Mouse (Mus musculus) stomach, postnatal 0 days (tissue): ENCODE measurements at regions not wholly inside any gene's neighbourhood (a gene's known extent, or its start where the extent isn't known, plus 50 kb on each side); places are given as distances from the start of the nearest gene placed in this dataset.

Source experiments
- CTCF ChIP-seq: IDR thresholded peaks from 2 replicates; pipeline ENCODE4 v1.5.1; 2016; ENCODE audit warnings: antibody characterized with exemption, low read depth, mild to moderate bottlenecking, moderate library complexity
- EP300 ChIP-seq: optimal IDR thresholded peaks from 2 replicates; pipeline ENCODE3; 2016; ENCODE audit warnings: antibody characterized with exemption

DNA sequence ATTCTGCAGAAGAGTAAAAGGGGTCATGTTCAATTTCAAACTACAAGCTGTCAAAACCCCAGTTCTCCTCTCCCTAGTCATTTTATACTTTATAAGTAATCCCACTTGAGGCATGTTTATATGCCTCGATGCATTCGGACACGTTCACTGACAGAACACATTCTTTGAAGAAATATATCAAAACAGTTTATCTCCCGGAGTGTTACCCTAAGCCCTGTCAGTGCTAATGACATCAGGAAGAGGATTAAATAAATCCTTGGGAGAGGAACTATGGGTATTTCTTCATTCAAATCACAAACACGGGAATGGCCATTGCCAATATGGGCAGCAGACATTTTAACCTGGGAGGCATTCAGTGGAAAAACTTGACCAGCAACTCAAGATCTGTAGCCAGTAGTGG lies 1208.1 kb upstream of the Adgrl2 start:
- TF ChIP-seq CTCF: no peak
- TF ChIP-seq EP300: no peak
